ENCODE assay signal across 8 mouse cellular contexts in genomic region chr19:7195900-7196728, GRCm38 (mm10). TPM values are rescaled to one million over a fixed set of nuclear protein-coding genes. Genes with fewer than 3 reads are reported as not detected.
A peak's percentile ranks its signal among the peaks of the same experiment; 100 is the strongest.
DNase-seq lines count a peak whose midpoint lies in the region; ATAC-seq and TF ChIP-seq lines count a peak whose summit lies in the region.

No protein-coding gene starts in this region.

- intact Hi-C loops in heart, adult 2 months (cut with DNase I) = loop anchor here (1.0 kb wide), 2 partner anchors 128 to 132 kb away; no protein-coding TSS in a partner anchor

- dilution Hi-C loops in CH12.LX (cut with MboI; ENCODE audit: extremely low pct_ligation_motif_present, extremely low pct_unique_long_range_greater_than_20kb, low sequenced_read_pairs) = no loop called here

- TF ChIP-seq CTCF in CH12.LX (conservative IDR thresholded peaks at IDR 0.05 in 1 of 2, IDR thresholded peaks at IDR 0.05 in 1 of 2; ENCODE audit: low read depth in 2 of 2, low read length in 2 of 2) = peak; percentile 46 to 77; a peak in 3 of 4 replicates
- no peak; the same call in 1 of the 2 replicates for TF ChIP-seq CTCF in heart, adult 2 months (IDR thresholded peaks at IDR 0.05)

- H3K4me3 ChIP-seq in CH12.LX (replicated peaks in 1 of 3; ENCODE audit: low read depth in 2 of 3, low read length in 2 of 3, poor library complexity in 1 of 3) = no peak overlapping the region
- H3K4me3 ChIP-seq in heart, adult 2 months = no peak overlapping the region
- no peak overlapping the region for H3K4me3 ChIP-seq in kidney, embryonic 15.5 days (replicated peaks)
- H3K4me3 ChIP-seq in lung, embryonic 16.5 days (ENCODE audit: low read length) = no peak overlapping the region

- H3K4me2 ChIP-seq in CH12.LX (ENCODE audit: insufficient read depth, low read depth, poor library complexity, severe bottlenecking) = no peak overlapping the region
- H3K4me2 ChIP-seq in kidney, embryonic 15.5 days = no peak overlapping the region
- no peak overlapping the region for H3K4me2 ChIP-seq in lung, embryonic 16.5 days (ENCODE audit: low read depth, low read length)

- peaks cover 47 to 58% of the 10 kb centered on the region in 2 experiments for H3K36me3 ChIP-seq in CH12.LX (replicated peaks in 1 of 2; ENCODE audit: control insufficient read depth in 1 of 2, insufficient read depth in 1 of 2, low read length in 1 of 2)
- H3K36me3 ChIP-seq in heart, adult 2 months (ENCODE audit: control insufficient read depth, insufficient read depth, low read length) = no peaks in the 10 kb centered on the region
- H3K36me3 ChIP-seq in kidney, embryonic 15.5 days = peaks cover 39% of the 10 kb centered on the region
- peaks cover 26% of the 10 kb centered on the region for H3K36me3 ChIP-seq in lung, embryonic 16.5 days (ENCODE audit: control insufficient read depth, insufficient read depth, low read length)

- DNase-seq in CH12.LX (ENCODE audit: extremely low read depth) = no peak
- DNase-seq in adrenal gland, adult 18-20 months (ENCODE audit: low spot score in 2 of 2) = peak; percentile 72 to 77
- DNase-seq in embryo, embryonic 10.5 days (ENCODE audit: low spot score) = peak; percentile 81
- DNase-seq in heart, adult 2 months = peak; percentile 65 to 79
- DNase-seq in right cerebral cortex, postnatal 10 days (ENCODE audit: low spot score in 2 of 2) = peak; percentile 55 to 65

- WGBS in heart, adult 2 months = 23% methylated on average over 33 of the region's 33 CpGs
- WGBS in kidney, embryonic 15.5 days = 14% methylated on average over 33 of the region's 33 CpGs
- whole genome bisulfite sequencing in lung, embryonic 16.5 days = 15% methylated on average over 33 of the region's 33 CpGs

- no peak overlapping the region for H3K27ac ChIP-seq in CH12.LX (ENCODE audit: insufficient read depth, low read depth)
- H3K27ac ChIP-seq in heart, adult 2 months = no peak overlapping the region
- H3K27ac ChIP-seq in kidney, embryonic 15.5 days = peak overlapping the region; percentile 29; the same call in 1 of the 2 replicates
- no peak overlapping the region for H3K27ac ChIP-seq in lung, embryonic 16.5 days (ENCODE audit: low read length)

- peak; percentile 51 for TF ChIP-seq RAD21 in CH12.LX (IDR thresholded peaks at IDR 0.05; ENCODE audit: low read depth, low read length)

- 0 out of 2 replicates have a peak, but pooled peaks have one; percentile 13 for ATAC-seq in kidney, embryonic 15.5 days (replicated peaks; ENCODE audit: low FRiP score)
- peak; percentile 60 for ATAC-seq in lung, embryonic 16.5 days (ENCODE audit: low read depth)
- no peak for ATAC-seq in monocyte, adult 5-6 weeks (replicated peaks; ENCODE audit: insufficient number of reproducible peaks, low FRiP score, low TSS enrichment, poor library complexity, severe bottlenecking)

- H3K27me3 ChIP-seq in CH12.LX (replicated peaks) = no peaks in the 10 kb centered on the region
- H3K27me3 ChIP-seq in heart, adult 2 months (ENCODE audit: control insufficient read depth, insufficient read depth, low read length) = no peaks in the 10 kb centered on the region
- H3K27me3 ChIP-seq in kidney, embryonic 15.5 days = peaks cover 17% of the 10 kb centered on the region
- no peaks in the 10 kb centered on the region for H3K27me3 ChIP-seq in lung, embryonic 16.5 days (ENCODE audit: control insufficient read depth, insufficient read depth, low read depth, low read length)

- no peaks in the 10 kb centered on the region for H3K79me2 ChIP-seq in CH12.LX (replicated peaks; ENCODE audit: control insufficient read depth, extremely low read depth, insufficient read depth, poor library complexity, severe bottlenecking)
- no peaks in the 10 kb centered on the region for H3K79me2 ChIP-seq in heart, adult 2 months (replicated peaks; ENCODE audit: control insufficient read depth, insufficient read depth, low read length)

- no peak for TF ChIP-seq EP300 in CH12.LX (IDR thresholded peaks at IDR 0.05; ENCODE audit: low read length)
- TF ChIP-seq EP300 in heart, adult 2 months (IDR thresholded peaks at IDR 0.05; ENCODE audit: insufficient read depth, low read depth, low read length) = no peak

- no peak overlapping the region for H3K9ac ChIP-seq in CH12.LX (ENCODE audit: insufficient read depth, low read depth)
- no peak overlapping the region for H3K9ac ChIP-seq in heart, adult 2 months (ENCODE audit: low read depth, low read length)
- H3K9ac ChIP-seq in kidney, embryonic 15.5 days = no peak overlapping the region
- no peak overlapping the region for H3K9ac ChIP-seq in lung, embryonic 16.5 days (ENCODE audit: low read length)

- in situ Hi-C loops in CH12.LX (cut with MboI; ENCODE audit: low pct_ligation_motif_present, low pct_unique_long_range_greater_than_20kb, low sequenced_read_pairs) = no loop called here

- no peak; the same call in 1 of the 2 replicates for TF ChIP-seq POLR2A in CH12.LX (IDR thresholded peaks at IDR 0.05; ENCODE audit: low read depth, low read length)
- TF ChIP-seq POLR2A in heart, adult 2 months (IDR thresholded peaks at IDR 0.05; ENCODE audit: insufficient read depth, low read depth, low read length) = no peak

- H3K4me1 ChIP-seq in CH12.LX (ENCODE audit: control insufficient read depth in 1 of 2, insufficient read depth in 2 of 2) = no peaks in the 10 kb centered on the region
- H3K4me1 ChIP-seq in heart, adult 2 months (ENCODE audit: control insufficient read depth, insufficient read depth, low read length) = no peaks in the 10 kb centered on the region; the same call in 1 of the 2 replicates
- peaks cover 51% of the 10 kb centered on the region for H3K4me1 ChIP-seq in kidney, embryonic 15.5 days
- peaks cover 8% of the 10 kb centered on the region; the same call in 1 of the 2 replicates for H3K4me1 ChIP-seq in lung, embryonic 16.5 days (replicated peaks; ENCODE audit: control insufficient read depth, insufficient read depth, low read length)

- no peaks in the 10 kb centered on the region for H3K9me3 ChIP-seq in CH12.LX (replicated peaks; ENCODE audit: low read length)
- H3K9me3 ChIP-seq in kidney, embryonic 15.5 days (replicated peaks) = no peaks in the 10 kb centered on the region
- no peaks in the 10 kb centered on the region for H3K9me3 ChIP-seq in lung, embryonic 16.5 days (ENCODE audit: control insufficient read depth, low read length)

TF ChIP-seq in CH12.LX, 34 proteins besides CTCF, POLR2A, EP300 and RAD21:
- no peak for TF ChIP-seq ZKSCAN1 (IDR thresholded peaks at IDR 0.05; ENCODE audit: borderline replicate concordance, low read depth, low read length)
- TF ChIP-seq ZNF384 (IDR thresholded peaks at IDR 0.05; ENCODE audit: low read depth, low read length) = no peak
- no peak for TF ChIP-seq TBP (conservative IDR thresholded peaks at IDR 0.05; ENCODE audit: low read depth, low read length)
- TF ChIP-seq POLR2AphosphoS2 (IDR thresholded peaks at IDR 0.05; ENCODE audit: low read depth, low read length) = 0 out of 2 replicates have a peak, but pooled peaks have one; percentile 3
- TF ChIP-seq CHD1 (IDR thresholded peaks at IDR 0.05; ENCODE audit: low read depth, low read length) = no peak
- no peak for TF ChIP-seq NRF1 (IDR thresholded peaks at IDR 0.05; ENCODE audit: low read depth, low read length)
- TF ChIP-seq SMC3 (IDR thresholded peaks at IDR 0.05; ENCODE audit: low read depth, low read length) = peak; percentile 63
- TF ChIP-seq PAX5 (IDR thresholded peaks at IDR 0.05; ENCODE audit: low read length) = no peak
- no peak for TF ChIP-seq MXI1 (IDR thresholded peaks at IDR 0.05; ENCODE audit: low read depth, low read length)
- no peak for TF ChIP-seq USF1 (IDR thresholded peaks at IDR 0.05; ENCODE audit: low read depth, low read length)
- TF ChIP-seq SIN3A (IDR thresholded peaks at IDR 0.05; ENCODE audit: low read length) = no peak
- TF ChIP-seq IRF4 (IDR thresholded peaks at IDR 0.05; ENCODE audit: low read depth, low read length) = no peak
- TF ChIP-seq MEF2A (IDR thresholded peaks at IDR 0.05; ENCODE audit: borderline replicate concordance, low read depth, low read length) = no peak

RNA-seq across cellular contexts. Expression of gene Otub1, which starts 10.0 kb away (rescaled TPM):
- total RNA-seq in CH12.LX (2012; rRNA removed) (102 and 114 TPM in 2 replicates), CH12.LX (2014; rRNA removed) (115 and 119 TPM in 2 replicates)
- 126 and 139 TPM in 2 replicates for polyA plus RNA-seq in CH12.LX (2012; ENCODE audit: insufficient read length, low read depth)
- 100 to 1,000 TPM in 1 of 2 experiments, 10 to 100 TPM in 1; 96.7 to 125 TPM for total RNA-seq in adrenal gland, adult 18-20 months (2021)
- 10 to 100 TPM; 62.1 to 70.9 TPM for total RNA-seq in heart, adult 2 months (2021)
- polyA plus RNA-seq in heart, adult 2 months (2012; rRNA removed) = 73.3 and 84.2 TPM in 2 replicates
- 206 and 224 TPM in 2 replicates for polyA plus RNA-seq in kidney, embryonic 15.5 days (2015; fragmentation: Nextera tagmentation; extraction: Ambion mirVana)
- polyA plus RNA-seq in lung, embryonic 16.5 days (2015; fragmentation: Nextera tagmentation; extraction: Ambion mirVana) = 176 and 187 TPM in 2 replicates
- total RNA-seq in monocyte, adult 5-6 weeks (2017) = 71.4 to 75.8 TPM (median 73.8 TPM) in 3 replicates

RNA-seq across cellular contexts. Expression of gene Cox8a, which starts 21.3 kb away (rescaled TPM):
- total RNA-seq in CH12.LX (2012; rRNA removed) (797 and 822 TPM in 2 replicates), CH12.LX (2014; rRNA removed) (275 and 326 TPM in 2 replicates)
- 617 and 896 TPM in 2 replicates for polyA plus RNA-seq in CH12.LX (2012; ENCODE audit: insufficient read length, low read depth)
- total RNA-seq in adrenal gland, adult 18-20 months (2021) = 1,000 to 10,000 TPM; 1,005 to 1,597 TPM
- total RNA-seq in heart, adult 2 months (2021) = 100 to 1,000 TPM; 384 to 424 TPM
- polyA plus RNA-seq in heart, adult 2 months (2012; rRNA removed) = 589 and 775 TPM in 2 replicates
- polyA plus RNA-seq in kidney, embryonic 15.5 days (2015; fragmentation: Nextera tagmentation; extraction: Ambion mirVana) = 1,089 and 1,191 TPM in 2 replicates
- polyA plus RNA-seq in lung, embryonic 16.5 days (2015; fragmentation: Nextera tagmentation; extraction: Ambion mirVana) = 899 and 904 TPM in 2 replicates
- 236 to 274 TPM (median 246 TPM) in 3 replicates for total RNA-seq in monocyte, adult 5-6 weeks (2017)

RNA-seq across cellular contexts. Expression of gene Naa40, which starts 44.9 kb away (rescaled TPM):
- total RNA-seq in CH12.LX (2012; rRNA removed) = 40.6 and 45.5 TPM in 2 replicates
- total RNA-seq in CH12.LX (2014; rRNA removed) = 63.1 and 65.7 TPM in 2 replicates
- polyA plus RNA-seq in CH12.LX (2012; ENCODE audit: insufficient read length, low read depth) = 61.2 and 69.3 TPM in 2 replicates
- 10 to 100 TPM; 18.6 to 20.7 TPM for total RNA-seq in adrenal gland, adult 18-20 months (2021)
- total RNA-seq in heart, adult 2 months (2021) = 10 to 100 TPM; 14.9 to 16.4 TPM
- polyA plus RNA-seq in heart, adult 2 months (2012; rRNA removed) = 23.8 and 31.8 TPM in 2 replicates
- 74.6 and 75.3 TPM in 2 replicates for polyA plus RNA-seq in kidney, embryonic 15.5 days (2015; fragmentation: Nextera tagmentation; extraction: Ambion mirVana)
- polyA plus RNA-seq in lung, embryonic 16.5 days (2015; fragmentation: Nextera tagmentation; extraction: Ambion mirVana) = 54.3 and 56.1 TPM in 2 replicates
- 14.9 to 17.6 TPM (median 17.5 TPM) in 3 replicates for total RNA-seq in monocyte, adult 5-6 weeks (2017)
